Mouse (Mus musculus) naive thymus-derived CD4-positive, alpha-beta T cell, adult 2 months (primary cell): ENCODE measurements around the gene Pawr.
"Not testable (repeated sequence)": the region's sequence is repeated elsewhere in the genome, so short reads cannot be mapped to it uniquely, and the experiment has no call there.

Source experiments
- DNase-seq: peaks from one replicate; pipeline ENCODE4 v3.0.0-alpha.2; 2011; ENCODE audit warnings: low read depth

The Pawr gene

GRCm38 (mm10) chr10:108391370-108391902, 59.5 kb downstream of the Pawr start:
- no peak for DNase-seq

DNA sequence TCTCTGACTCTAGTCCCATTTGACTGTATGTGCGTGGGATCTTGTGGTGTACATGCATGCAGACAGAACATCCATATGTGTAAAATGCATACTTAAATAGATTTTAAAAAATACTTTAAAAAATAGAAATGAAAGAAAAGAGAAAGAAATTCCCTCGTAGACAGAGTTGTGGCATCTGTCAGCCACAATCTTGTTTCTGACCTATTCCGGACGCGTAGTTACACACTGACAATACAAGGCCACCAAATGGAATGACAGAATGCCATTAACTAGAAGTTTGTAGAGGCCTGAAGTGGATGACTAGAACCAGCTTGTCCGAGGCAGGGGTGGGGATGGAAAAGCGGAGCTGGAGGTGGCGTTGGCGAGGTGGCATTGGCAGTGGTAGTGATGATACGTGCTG, 60.2 kb downstream of the Pawr start:
- DNase-seq = no peak

DNA sequence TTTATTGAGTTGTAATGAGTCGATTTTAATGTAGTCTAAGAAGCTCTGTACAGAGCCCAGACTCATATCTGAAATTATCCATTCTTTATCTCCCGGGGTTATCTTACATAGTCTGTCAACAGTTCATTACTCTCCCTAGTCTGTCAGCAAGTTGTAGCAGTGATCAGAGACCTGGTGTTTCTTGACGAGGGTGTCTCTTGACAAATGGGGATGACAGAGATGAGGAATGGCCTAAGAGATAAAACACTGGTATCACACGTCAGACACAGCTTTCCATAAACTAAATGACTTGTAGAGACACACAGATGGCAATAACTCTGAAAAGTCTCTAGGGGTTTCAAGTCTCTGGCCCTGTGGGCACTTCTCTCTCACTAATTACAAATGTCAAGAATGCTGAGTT, 62.4 kb downstream of the Pawr start:
- DNase-seq = no peak

- no peak for DNase-seq
Measured at GRCm38 (mm10) chr10:108395229-108395628, 63.3 kb downstream of the Pawr start.

DNA sequence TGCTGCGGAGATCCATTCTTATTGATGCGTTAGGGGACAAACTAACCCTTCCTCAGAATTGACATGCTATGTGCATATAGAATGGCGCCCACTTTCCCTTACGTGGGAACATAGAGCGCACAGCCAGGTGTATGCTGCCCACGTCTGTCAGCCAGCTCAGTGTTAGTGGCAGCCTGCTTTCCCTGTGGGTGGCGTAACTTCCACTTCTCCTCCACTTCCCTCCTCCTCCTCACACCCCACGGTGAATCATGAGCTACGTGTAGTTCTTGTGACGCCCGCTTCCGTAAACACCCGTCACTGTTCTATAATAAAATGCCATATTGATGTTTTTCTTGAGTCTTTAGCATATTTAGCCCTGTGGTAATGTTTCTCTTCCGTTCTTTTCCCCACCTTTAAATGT, 63.7 kb downstream of the Pawr start:
- no peak for DNase-seq

GRCm38 (mm10) chr10:108402751-108403150, 70.8 kb downstream of the Pawr start:
- no peak for DNase-seq

- no peak for DNase-seq
Measured at GRCm38 (mm10) chr10:108403366-108403865, 71.5 kb downstream of the Pawr start.

GRCm38 (mm10) chr10:108404087-108404486, 72.2 kb downstream of the Pawr start:
- DNase-seq = no peak

DNA sequence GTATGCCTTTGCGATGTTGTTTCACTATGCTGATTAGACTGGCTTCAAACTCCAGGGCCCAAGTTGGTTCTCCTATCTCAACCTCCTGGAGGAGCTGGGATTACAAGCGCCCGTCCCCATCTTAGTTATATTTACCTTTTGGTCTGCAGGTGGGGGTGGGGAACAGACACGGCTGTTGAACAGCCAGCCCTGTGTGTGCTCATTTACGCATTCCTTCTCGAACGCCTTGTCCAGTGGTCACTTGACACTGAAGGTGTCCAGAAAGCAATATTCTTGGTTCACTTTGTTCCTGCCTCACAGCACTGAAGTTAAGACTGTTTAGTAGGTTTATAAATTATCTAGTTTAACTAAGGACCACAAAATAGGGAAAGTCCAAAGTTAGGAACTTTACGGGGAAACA, 73.2 kb downstream of the Pawr start:
- no peak for DNase-seq

GRCm38 (mm10) chr10:108405931-108406330, 74.0 kb downstream of the Pawr start:
- DNase-seq = no peak

DNA sequence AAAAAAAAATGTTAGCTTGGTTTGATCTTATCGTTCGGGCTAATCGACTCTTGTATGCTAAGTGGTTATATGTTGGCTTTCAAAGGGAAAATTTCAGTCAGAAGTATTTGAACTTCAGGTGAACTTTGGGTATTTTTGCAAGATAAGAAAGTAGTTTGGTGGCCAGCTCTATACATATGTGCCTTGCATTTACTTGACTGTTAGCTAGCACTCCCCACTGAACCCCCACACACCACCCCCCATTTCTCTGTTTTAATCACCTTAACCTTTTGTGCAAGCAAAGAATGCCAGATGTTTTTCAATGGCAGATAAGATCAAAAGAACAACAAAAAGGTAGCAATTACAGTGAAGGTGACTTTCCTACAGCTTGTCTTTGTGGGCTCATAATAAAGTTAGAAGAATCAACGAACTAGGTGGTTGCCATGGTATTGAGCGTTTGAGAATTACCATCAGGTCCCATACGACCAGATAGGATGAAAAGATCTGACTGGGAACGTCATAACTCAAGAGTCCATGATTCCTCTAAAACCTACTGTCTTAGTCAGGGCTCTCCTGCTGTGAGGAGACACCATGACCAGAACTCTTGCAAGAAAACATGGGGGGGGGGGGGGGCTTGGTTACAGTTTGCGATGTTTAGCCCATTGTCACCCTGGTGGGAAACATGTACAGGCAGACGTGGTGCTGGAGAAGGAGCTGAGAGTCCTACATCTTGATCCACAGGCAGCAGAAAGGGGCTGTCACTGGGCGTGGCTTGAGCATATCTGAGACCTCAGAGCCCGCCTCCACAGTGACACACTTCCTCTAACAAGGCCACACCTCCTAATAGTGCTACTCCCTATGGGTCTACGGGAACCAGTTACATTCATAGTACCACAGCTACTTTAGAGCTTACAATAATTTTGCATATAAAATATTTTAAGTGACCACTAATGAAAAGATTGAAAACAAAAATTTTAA, 75.2 kb downstream of the Pawr start:
- no peak for DNase-seq

DNA sequence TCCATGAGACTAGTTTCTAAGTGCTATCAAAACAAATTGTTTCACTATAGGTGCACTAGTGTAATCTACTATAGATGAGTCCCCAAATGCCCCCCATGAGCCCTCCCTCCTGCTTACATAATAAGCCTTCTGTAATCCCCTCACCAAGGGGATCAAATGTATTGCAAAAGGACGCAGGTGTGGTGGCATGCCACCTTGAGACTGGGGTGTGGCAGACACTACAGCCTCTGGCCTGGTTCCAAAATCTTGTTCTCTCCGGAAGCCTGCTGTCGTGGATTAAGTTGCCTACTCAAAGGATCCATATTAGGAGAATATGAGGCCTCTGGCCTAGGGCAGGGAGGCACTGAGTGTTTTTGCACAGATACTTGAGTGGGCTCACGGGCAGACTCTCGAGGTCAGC, 76.1 kb downstream of the Pawr start:
- no peak for DNase-seq

GRCm38 (mm10) chr10:108408437-108408836, 76.5 kb downstream of the Pawr start:
- DNase-seq = no peak

GRCm38 (mm10) chr10:108408986-108409385, 77.1 kb downstream of the Pawr start:
- DNase-seq = no peak

GRCm38 (mm10) chr10:108409529-108409928, 77.6 kb downstream of the Pawr start:
- DNase-seq = no peak

DNA sequence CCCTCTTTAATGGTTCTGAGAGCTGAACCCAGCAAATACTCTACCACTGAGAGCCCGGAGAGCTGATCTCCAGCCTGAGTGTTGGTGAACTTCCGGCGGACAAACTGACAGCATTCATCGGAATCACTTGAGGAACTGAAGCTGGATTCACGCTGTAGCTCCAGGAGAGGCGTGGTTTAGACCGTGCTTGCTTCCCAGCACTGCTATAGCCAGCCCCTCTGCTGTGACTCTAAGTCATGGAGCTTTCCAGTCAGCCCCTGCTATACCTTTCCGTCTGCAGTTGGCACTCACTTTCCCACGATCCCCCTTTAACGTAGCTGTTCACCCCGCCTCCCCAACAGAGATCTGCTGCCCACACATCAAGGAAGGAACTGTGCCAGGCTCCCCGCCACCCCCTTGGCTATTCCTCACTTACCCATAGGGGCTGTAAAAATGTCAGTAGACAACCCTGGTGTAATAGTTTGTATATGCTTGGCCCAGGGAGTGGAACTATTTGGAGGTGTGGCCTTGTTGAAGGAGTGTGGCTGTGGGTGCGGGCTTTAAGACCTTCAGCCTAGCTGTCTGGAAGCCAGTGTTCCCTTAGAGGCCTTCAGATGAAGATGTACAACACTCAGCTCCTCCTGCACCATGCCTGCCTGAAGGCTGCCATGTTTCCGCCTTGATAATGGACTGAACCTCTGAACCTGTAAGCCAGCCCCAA, 83.2 kb downstream of the Pawr start:
- DNase-seq = no peak

DNA sequence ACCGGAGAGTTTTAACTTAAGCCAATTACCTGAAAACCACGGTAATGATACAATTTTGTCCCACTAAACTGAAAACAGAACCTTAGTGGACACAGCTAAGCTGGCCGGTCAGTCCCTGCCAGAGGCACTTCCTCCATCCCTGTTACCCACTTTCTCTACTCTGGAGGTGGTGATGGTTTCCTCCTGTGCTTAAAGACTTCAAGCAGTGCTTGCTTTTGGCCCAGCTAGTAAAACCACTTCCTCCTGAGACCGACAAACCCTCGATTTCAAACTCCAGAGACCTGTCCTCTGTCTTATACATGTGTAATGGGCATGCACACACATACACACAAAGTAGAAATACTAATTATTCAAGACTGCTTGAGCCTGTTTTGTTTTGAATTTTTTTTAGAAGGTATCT, 85.5 kb downstream of the Pawr start:
- no peak for DNase-seq

- no peak for DNase-seq
Measured at GRCm38 (mm10) chr10:108430553-108430952, 98.6 kb downstream of the Pawr start.

GRCm38 (mm10) chr10:108432194-108432593, 100.3 kb downstream of the Pawr start:
- no peak for DNase-seq

DNA sequence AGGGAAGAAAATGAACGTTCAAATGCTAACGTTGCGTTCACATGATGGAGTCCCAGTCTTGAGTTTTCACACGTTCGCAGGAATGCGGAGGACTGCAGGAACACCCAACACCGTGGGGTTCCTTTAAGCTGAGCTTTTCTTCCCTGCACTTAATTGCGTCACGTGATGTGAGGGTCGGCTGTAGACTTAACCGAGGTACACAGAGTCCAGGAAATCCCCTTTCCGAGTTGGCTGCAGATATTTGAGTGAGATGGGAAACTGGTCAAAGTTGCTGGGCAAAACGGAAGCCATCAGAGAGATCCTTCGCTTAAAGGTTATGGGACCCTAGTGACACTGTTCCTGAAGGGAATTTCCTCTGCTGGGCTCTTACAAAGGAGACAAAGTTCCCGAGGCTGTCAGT, 102.1 kb downstream of the Pawr start:
- no peak for DNase-seq

GRCm38 (mm10) chr10:108435616-108436015, 103.7 kb downstream of the Pawr start:
- DNase-seq = no peak

GRCm38 (mm10) chr10:108436365-108436764, 104.4 kb downstream of the Pawr start:
- no peak for DNase-seq

GRCm38 (mm10) chr10:108440251-108440650, 108.3 kb downstream of the Pawr start:
- not testable (repeated sequence) for DNase-seq
